Mouse (Mus musculus): ENCODE data around the gene Cldn4. TPM values are rescaled to one million over a fixed set of nuclear protein-coding genes. Genes with fewer than 3 reads are reported as not detected.
"Not testable (repeated sequence)": the region's sequence is repeated elsewhere in the genome, so short reads cannot be mapped to it uniquely, and the experiment has no call there.

Cldn4 gene
- polyA plus RNA-seq, 1 experiment, result not detected

DNA sequence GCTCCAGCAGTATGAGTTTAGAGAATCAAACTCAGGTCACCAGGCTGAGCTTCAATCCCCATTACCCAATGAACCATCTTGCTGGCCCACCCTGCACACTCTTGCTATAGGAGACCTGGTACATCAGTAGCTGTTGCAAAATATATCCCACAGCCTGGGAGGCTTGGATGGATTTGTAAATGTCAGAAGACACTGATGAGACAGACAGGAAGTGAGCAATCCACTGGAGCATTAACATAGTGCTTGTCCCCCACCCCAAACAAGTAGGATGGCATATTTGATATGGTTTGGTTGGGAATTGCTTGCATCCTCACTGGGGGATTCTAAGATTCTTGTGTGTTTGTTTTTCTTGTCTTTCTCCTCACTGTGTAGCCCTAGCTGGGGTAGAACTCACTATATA is 26.3 kb upstream of the Cldn4 start:
- Histone ChIP-seq H3K4me1 (ENCODE audit: control insufficient read depth, insufficient read depth, insufficient read length, low read length) (no peaks in the 10 kb centered on the region), H3K4me3 (ENCODE audit: insufficient read depth, low read depth, low read length) (no peak overlapping the region), H3K27ac (replicated peaks; ENCODE audit: low read depth, low read length) (no peak overlapping the region)

DNA sequence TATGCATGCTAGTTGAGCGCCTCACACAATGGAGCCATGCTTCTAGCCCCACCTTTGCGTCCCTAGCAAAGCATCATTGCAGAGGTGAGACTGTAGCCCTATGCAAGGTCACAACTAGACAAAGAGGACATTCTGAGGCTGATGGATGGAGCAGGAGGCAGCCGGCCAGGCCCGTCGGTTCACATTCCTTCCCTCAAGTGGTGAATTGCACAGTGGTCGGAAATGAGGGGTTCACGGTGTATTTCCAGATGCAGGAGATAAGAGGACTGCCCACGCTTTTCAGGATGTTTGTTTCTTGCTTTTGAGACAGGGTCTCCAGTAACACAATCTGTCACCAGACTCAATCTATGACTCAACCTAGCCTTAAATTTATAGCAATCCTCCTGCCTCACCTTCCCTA is 23.9 kb upstream of the Cldn4 start:
- H3K27ac ChIP-seq (replicated peaks; ENCODE audit: low read depth, low read length), result no peak overlapping the region
- no peaks in the 10 kb centered on the region; the same call in 1 of the 2 replicates for H3K4me1 ChIP-seq (ENCODE audit: control insufficient read depth, insufficient read depth, insufficient read length, low read length)
- H3K4me3 ChIP-seq (ENCODE audit: insufficient read depth, low read depth, low read length), result no peak overlapping the region

DNA sequence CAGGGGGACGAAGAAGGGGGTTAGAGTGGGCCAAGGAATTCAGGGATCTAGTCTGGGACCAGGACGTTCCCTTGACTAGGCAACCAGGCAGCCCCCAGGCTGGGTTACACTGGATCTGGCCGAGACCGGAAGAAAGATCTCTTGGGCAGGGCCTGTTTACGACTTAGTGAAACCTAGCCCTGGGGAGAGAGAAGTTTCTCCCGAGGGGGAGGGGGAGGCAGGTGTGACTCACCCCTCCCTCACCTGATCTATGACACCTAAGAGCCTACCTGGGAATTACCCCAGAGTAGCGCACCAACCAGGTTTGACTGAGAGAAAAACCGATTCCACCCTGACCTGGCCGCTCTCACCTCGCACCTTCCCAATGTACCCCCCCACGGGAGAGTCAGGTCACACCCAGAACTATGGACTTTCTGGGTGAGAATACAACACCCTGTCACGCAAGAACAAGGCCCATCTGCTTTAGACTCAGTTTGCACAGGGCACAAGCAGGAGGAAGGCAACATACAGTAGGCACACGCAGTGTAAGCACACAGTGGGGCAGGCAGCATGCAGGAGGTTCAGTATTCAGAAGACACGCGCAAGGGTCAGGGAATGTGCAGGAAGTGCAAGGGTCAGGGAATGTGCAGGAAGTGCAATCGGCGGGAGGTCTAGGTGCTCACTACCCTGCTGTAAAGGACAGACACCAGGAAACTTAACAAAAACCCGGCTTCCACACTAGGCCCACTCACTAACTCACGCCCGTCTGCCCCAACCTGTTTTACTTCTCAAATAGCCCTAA is 20.6 kb upstream of the Cldn4 start:
- Histone ChIP-seq H3K4me3 (ENCODE audit: insufficient read depth, low read depth, low read length) (no peak overlapping the region), H3K4me1 (ENCODE audit: control insufficient read depth, insufficient read depth, insufficient read length, low read length) (peaks cover 3% of the 10 kb centered on the region; the same call in 1 of the 2 replicates), H3K27ac (replicated peaks; ENCODE audit: low read depth, low read length) (no peak overlapping the region)

DNA sequence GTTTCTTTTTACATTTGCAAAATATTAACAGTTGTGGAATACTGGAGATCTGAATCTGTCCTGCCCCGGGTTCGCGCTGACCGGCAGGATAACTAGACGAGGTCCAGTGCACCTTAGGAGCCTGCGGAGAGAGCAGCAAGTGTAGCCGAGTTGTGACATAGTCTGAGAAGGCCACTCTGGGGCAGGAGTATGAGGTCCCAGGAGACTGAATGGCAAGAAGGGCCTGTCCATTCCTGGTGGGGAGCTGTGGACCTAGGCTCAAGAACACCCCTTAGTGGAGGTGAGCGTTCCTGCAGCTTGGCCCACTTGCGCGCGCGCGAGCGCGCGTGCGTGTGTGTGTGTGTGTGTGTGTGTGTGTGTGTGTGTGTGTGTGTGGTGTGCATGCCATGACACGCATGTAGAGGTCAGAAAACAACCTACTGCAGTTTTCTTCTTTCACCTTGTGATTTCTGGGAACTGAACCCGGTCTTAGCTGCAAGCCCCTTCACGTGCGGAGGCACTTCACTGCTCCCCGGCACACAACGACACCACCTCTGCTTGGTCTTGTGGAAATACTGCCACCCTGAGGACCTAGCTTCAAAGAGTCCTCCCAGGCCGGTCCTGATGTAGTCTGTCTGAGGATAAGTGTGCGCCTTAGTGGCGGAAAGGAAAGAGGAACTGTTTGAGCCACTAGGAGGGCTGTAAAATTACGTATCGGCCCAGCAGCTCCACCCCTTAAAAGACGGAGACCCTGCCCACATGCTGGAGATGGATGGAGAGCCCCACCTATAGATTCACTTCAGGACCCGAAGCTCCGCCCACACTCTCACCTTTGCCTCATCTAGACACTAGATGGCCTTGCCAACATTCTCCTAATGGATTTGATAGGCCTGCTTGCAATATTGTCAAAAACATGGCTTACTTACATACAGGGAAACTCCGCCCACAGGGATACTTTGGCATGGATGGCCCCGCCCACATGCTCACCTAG is 19.4 kb upstream of the Cldn4 start:
- Histone ChIP-seq H3K4me3 (ENCODE audit: insufficient read depth, low read depth, low read length) (peak overlapping the region; percentile 8), H3K27ac (replicated peaks; ENCODE audit: low read depth, low read length) (no peak overlapping the region), H3K4me1 (ENCODE audit: control insufficient read depth, insufficient read depth, insufficient read length, low read length) (peaks cover 3% of the 10 kb centered on the region; the same call in 1 of the 2 replicates)

DNA sequence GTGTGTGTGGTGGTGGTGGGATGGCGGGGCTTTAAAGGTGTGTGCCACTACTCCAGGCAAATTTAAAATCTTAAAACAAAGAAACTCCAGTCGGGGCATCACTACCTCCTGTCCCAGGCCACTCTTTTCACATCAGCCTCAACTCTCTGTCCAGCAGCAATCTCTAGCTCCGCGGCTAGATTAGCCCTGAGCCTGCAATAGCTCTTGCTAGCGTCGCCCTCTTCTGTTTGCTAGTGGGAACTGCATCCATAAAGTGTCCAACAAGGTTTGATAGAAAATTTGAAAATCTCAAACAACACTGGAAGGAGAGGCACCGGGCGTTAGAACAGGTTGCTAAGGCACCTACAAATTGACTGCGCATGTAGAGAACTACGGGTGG is 18.7 kb upstream of the Cldn4 start:
- peak overlapping the region; percentile 8; the same call in 1 of the 2 replicates for H3K4me3 ChIP-seq (ENCODE audit: insufficient read depth, low read depth, low read length)
- H3K27ac ChIP-seq (replicated peaks; ENCODE audit: low read depth, low read length), result no peak overlapping the region
- peaks cover 3% of the 10 kb centered on the region; the same call in 1 of the 2 replicates for H3K4me1 ChIP-seq (ENCODE audit: control insufficient read depth, insufficient read depth, insufficient read length, low read length)

DNA sequence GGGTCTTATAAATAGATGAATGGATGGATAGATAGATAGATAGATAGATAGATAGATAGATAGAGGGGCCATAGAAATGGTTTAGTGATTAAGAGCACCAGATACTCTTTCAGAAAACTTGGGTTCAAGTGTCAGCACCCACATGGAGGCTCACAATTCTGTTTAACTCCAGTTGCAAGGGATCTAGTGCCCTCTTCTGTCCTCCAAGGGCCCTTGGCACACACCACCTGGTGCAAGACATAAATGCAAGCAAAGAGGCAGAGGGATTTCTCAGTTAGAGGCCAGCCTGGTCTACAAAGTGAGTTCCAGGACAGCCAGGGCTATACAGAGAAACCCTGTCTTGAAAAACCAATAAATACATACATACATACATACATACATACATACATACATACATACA is 17.9 kb upstream of the Cldn4 start:
- not testable (repeated sequence) for H3K27ac ChIP-seq (replicated peaks; ENCODE audit: low read depth, low read length); H3K4me3 ChIP-seq (ENCODE audit: insufficient read depth, low read depth, low read length); H3K4me1 ChIP-seq (ENCODE audit: control insufficient read depth, insufficient read depth, insufficient read length, low read length)

DNA sequence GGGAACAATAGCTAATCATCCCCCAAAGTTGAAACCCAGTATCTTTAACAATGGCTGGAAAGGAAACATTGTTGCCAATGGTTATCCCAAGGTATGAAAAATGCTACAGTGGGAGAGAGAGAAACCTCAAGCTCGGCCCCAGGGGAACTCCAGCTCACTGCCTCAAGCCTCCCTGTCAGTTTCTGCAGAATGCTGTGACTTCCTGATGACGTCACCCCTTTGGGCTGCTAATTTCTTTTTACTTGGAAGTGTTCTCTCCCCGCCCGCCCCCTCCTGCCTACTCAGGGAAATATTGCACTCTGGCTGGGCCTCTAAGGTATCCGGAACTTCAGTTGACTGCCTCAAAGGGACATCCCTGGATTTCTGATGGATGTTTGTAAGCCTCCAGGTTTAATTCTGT is 16.8 kb upstream of the Cldn4 start:
- no peak overlapping the region for H3K27ac ChIP-seq (replicated peaks; ENCODE audit: low read depth, low read length)
- H3K4me3 ChIP-seq (ENCODE audit: insufficient read depth, low read depth, low read length), result no peak overlapping the region

DNA sequence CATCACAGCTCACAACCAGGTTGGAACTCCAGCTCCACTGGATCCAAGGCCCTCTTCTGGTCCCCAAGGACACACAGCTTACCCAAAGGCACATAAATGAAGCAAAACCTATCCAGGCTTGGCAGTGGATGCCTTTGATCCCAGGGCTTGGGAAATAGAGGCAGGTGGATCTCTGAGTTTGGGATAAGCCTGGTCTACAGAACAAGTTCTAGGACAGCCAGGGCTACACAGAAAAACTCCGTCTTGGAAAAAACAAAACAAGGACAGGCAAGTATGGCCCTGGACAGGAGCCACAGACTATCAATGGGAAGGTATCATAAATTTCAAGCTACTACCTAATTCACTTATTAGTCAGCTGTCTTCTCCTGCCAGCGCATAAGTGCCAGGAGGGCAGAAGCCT is 14.8 kb upstream of the Cldn4 start:
- H3K27ac ChIP-seq (replicated peaks; ENCODE audit: low read depth, low read length), result no peak overlapping the region
- H3K4me1 ChIP-seq (ENCODE audit: control insufficient read depth, insufficient read depth, insufficient read length, low read length), result peaks cover 3% of the 10 kb centered on the region; the same call in 1 of the 2 replicates
- H3K4me3 ChIP-seq (ENCODE audit: insufficient read depth, low read depth, low read length), result no peak overlapping the region

More for the DNA sequence above, 16.8 kb upstream of the Cldn4 start:
- H3K4me1 ChIP-seq (ENCODE audit: control insufficient read depth, insufficient read depth, insufficient read length, low read length), result peaks cover 3% of the 10 kb centered on the region; the same call in 1 of the 2 replicates

DNA sequence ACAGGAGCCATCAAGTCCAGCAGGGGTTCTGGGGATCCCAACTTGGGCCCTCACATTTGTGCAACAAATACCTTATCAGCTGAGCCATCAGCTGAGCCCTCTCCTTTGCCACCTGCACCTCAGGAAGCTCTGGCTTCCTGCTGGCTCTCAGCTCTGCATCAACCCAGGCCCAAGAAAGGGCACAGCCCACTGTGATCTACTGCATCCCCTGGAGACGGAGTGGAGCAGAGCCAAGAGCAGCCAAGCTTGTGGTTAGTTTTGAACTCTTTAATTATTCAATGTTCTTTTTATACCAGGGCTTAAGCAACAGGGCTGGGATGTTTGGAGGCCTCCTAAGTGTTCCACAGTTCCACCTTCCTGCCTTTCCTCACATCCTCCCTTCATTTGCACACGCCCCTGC is 13.7 kb upstream of the Cldn4 start:
- Histone ChIP-seq H3K4me3 (ENCODE audit: insufficient read depth, low read depth, low read length) (no peak overlapping the region), H3K27ac (replicated peaks; ENCODE audit: low read depth, low read length) (no peak overlapping the region), H3K4me1 (ENCODE audit: control insufficient read depth, insufficient read depth, insufficient read length, low read length) (peaks cover 3% of the 10 kb centered on the region; the same call in 1 of the 2 replicates)

DNA sequence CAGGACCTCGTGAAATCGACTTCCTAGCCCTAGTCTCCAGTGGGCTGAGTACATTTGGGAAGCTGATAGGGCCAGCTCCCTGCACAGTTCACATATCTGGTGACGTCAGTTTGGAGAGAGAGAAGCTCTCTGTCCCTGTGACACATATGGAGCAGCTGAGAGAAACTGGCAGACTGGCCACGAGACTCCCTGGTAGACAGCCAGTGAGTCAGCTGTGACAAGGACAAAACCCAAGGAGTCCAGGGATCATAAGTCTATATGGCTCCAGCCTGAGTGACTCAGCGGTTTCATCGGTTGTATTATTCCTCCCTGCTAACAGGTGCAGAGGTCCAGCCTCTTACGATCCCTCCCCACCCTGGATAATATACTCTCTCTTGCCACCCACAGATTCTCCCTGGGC is 12.4 kb upstream of the Cldn4 start:
- Histone ChIP-seq H3K4me3 (ENCODE audit: insufficient read depth, low read depth, low read length) (no peak overlapping the region), H3K4me1 (ENCODE audit: control insufficient read depth, insufficient read depth, insufficient read length, low read length) (peaks cover 3% of the 10 kb centered on the region; the same call in 1 of the 2 replicates), H3K27ac (replicated peaks; ENCODE audit: low read depth, low read length) (no peak overlapping the region)

DNA sequence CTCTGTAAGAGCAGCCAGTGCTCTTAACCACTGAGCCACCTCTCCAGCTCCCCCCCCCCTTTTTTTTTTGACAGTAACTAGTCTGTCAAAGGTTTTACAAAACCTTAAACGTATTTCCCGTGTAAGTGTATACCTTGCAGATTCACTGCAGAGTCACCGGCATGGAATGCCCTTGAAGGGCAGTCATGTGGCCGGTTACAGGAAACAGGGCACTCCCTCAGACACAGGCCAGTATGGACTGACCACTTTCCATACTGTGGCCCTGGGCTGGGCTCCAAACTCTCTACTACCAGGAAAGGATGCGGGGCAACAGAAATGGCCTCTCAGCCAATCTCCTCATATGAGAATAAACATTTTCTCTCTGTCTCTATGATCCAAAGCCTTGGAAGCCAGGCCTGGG is 8.8 kb upstream of the Cldn4 start:
- Histone ChIP-seq H3K4me3 (ENCODE audit: insufficient read depth, low read depth, low read length) (no peak overlapping the region), H3K27ac (replicated peaks; ENCODE audit: low read depth, low read length) (no peak overlapping the region), H3K4me1 (ENCODE audit: control insufficient read depth, insufficient read depth, insufficient read length, low read length) (no peaks in the 10 kb centered on the region)

DNA sequence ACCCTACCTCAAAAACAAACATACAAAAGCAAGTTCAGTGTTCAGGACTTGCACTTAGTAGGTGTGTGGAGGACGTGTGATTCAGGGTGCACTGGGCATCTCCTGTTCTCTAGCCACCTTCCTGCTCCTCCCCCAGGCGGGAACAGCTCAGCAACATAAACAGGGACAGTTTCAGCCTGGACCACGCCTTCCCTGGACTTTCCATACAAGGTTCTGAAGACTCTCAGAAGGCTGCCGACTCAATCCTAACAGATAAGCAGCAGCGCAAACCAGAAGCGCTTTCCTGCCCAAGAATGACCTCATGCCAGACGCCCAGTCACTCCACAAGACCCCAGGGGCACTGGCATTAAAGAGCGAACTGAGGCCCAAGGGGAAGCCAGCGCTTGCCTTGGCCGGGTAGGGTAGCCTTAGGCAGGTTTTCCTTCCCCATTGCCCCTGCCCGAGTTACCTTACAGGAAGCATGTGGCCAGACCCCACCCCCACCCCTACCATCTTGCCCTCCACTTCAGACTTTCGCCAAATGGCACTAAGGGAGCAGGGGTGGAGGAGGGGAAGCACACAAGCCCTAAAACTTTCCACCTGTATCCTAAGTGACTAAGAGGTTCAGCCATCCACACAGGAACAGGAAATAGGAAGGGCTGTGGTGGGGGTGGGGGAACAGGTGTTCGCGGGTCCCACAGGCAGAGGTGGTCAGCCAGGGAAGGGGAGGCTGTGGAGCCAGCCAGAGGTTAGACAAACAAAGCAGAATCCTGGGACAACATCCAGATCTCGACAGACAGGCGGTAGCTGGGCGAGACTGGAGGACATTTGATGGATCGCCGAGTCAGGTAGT is 4.5 kb upstream of the Cldn4 start:
- H3K27ac ChIP-seq (replicated peaks; ENCODE audit: low read depth, low read length), result no peak overlapping the region
- no peaks in the 10 kb centered on the region for H3K4me1 ChIP-seq (ENCODE audit: control insufficient read depth, insufficient read depth, insufficient read length, low read length)
- no peak overlapping the region for H3K4me3 ChIP-seq (ENCODE audit: insufficient read depth, low read depth, low read length)

DNA sequence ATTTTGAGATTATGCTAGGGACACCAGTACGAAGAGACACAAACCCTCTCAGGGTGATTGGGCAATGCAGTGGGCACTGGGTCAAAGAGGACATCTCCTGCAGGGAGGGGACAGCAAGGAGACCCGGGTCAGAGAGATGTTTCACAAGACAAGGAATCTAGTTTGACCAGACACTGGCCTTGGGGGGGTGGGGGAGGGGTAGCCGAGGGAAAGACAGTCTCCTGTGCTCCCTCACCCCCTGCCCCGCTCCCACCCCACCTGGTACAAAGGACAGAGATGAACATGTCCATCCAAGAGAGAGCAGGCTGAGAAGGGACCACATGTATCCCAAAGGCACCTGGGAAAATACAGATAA is 1.3 kb upstream of the Cldn4 start:
- H3K27ac ChIP-seq (replicated peaks; ENCODE audit: low read depth, low read length), result no peak overlapping the region
- H3K4me3 ChIP-seq (ENCODE audit: insufficient read depth, low read depth, low read length), result no peak overlapping the region
- no peaks in the 10 kb centered on the region for H3K4me1 ChIP-seq (ENCODE audit: control insufficient read depth, insufficient read depth, insufficient read length, low read length)

DNA sequence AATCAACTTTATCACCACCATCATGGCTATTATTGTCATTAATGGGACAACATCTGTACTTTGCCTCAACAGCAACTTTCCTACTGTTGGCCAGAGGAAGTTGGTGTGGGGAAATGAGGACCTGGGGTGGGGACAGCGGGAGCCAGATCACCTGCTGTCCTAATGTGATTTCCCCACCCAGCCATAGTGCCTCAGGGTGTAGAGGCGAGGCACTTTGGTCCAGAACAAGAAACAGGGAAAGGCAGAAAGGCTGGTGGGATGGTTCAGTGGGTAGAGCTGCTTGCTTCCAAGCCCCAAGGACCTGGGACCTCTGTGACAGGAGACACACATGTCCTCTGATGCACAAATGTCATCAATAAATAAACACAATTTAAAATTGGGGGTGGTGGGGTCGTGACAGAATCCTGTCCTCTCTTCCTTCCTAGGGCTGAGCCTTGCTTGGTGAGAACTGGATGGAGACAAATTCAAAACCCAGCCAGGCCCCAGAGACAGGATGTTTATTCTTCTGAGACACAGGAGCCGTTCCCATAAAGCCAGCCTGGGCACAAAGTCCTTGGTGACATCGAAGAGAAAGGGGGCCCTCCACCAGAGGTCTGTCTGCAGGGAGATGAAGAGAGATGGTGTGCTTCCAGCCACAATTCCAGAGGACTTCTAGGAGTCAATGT is 818 bp upstream of the Cldn4 start:
- Histone ChIP-seq H3K4me1 (ENCODE audit: control insufficient read depth, insufficient read depth, insufficient read length, low read length) (no peaks in the 10 kb centered on the region), H3K27ac (replicated peaks; ENCODE audit: low read depth, low read length) (no peak overlapping the region)

More for the DNA sequence above, 818 bp upstream of the Cldn4 start:
- H3K4me3 ChIP-seq (ENCODE audit: insufficient read depth, low read depth, low read length), result no peak overlapping the region

All from brown adipose tissue, adult 24 weeks (tissue).